Mouse (Mus musculus): ENCODE measurements around the gene Elfn1. TPM values are rescaled to one million over a fixed set of nuclear protein-coding genes. Genes with fewer than 3 reads are reported as not detected.

Gene Elfn1
- polyA plus RNA-seq, 1 experiment from 2014 or later = 5.1 TPM

DNA sequence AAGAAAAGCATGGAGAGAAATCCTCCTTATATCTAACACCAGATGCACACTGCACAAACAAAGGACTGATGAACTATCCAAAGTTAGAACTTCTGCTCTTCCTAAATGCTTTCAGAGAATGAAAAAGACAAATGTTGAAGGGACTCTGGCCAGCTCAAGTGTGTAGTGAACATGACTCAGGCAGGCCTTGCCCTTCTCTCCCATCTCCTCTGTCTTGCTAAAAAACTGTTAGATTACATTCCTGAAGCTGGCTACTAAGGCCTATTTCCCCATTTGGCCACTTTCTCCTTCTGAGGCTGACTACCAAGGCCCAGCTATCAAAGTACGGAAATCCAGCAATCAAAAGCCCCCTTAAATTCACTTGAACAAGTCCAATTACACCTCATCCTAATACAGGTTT is 111.9 kb downstream of the Elfn1 start:
- H3K4me3 ChIP-seq (ENCODE audit: low read depth, low read length) = no peak overlapping the region
- WGBS = 96% methylated on average over 1 of the region's 1 CpGs
- H3K4me1 ChIP-seq (ENCODE audit: control insufficient read depth, insufficient read depth, low read length) = peaks cover 12% of the 10 kb centered on the region
- H3K27me3 ChIP-seq (ENCODE audit: control insufficient read depth, insufficient read depth, low read length) = no peaks in the 10 kb centered on the region
- no peak overlapping the region for H3K27ac ChIP-seq (ENCODE audit: low read depth, low read length)
- H3K9ac ChIP-seq (replicated peaks; ENCODE audit: low read depth, low read length) = no peak overlapping the region
- no peak overlapping the region for H3K4me2 ChIP-seq (ENCODE audit: low read depth, low read length)
- H3K36me3 ChIP-seq (ENCODE audit: control insufficient read depth, insufficient read depth, low read length) = no peaks in the 10 kb centered on the region
- H3K9me3 ChIP-seq (ENCODE audit: control insufficient read depth, low read length) = no peaks in the 10 kb centered on the region
- no peak for ATAC-seq (ENCODE audit: low read depth)

DNA sequence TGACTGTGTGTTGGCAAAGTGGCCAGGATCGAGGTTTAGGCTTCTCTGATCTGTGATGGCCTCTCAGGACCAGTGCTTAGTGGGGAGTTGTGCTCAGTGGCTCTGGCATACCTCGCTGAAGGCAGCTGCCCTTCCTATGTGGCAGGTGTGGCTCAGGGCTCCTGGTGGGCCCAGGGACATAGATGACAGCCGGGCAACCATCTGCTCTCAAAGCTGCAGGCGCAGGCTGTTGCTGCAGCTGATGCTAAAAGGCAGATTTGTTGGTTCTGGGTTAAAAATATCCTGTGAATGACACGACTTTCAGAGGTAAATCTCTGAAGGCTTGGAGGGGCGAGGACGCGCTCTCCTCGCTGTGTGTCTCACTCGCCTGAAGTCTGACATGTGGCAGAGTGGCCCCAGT is 114.0 kb downstream of the Elfn1 start:
- ATAC-seq (ENCODE audit: low read depth) = no peak
- H3K9me3 ChIP-seq (ENCODE audit: control insufficient read depth, low read length) = no peaks in the 10 kb centered on the region
- peaks cover 12% of the 10 kb centered on the region for H3K4me1 ChIP-seq (ENCODE audit: control insufficient read depth, insufficient read depth, low read length)
- H3K4me3 ChIP-seq (ENCODE audit: low read depth, low read length) = no peak overlapping the region
- 61% methylated on average over 10 of the region's 10 CpGs for WGBS
- H3K9ac ChIP-seq (replicated peaks; ENCODE audit: low read depth, low read length) = no peak overlapping the region
- H3K36me3 ChIP-seq (ENCODE audit: control insufficient read depth, insufficient read depth, low read length) = no peaks in the 10 kb centered on the region
- H3K27me3 ChIP-seq (ENCODE audit: control insufficient read depth, insufficient read depth, low read length) = no peaks in the 10 kb centered on the region
- H3K4me2 ChIP-seq (ENCODE audit: low read depth, low read length) = no peak overlapping the region
- no peak overlapping the region for H3K27ac ChIP-seq (ENCODE audit: low read depth, low read length)

DNA sequence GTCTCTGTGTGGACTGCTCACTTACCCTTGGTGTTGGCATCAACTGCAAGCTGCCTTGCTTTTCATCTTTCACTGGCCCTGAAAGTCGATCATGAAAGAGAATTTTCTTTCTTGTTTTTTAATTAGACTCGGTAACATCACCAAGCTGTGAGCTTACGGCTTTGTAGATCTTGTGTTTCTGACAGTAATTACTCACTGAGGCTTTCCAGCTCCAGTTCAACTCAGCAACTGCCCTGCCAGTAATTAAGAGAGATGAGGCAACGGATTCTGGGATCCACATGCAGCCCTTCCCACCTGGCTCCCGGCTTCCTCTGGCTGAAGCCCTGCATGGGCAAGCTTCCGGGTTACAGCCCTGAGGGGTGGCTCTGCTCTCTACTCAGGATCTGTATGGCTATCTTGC is 115.1 kb downstream of the Elfn1 start:
- Histone ChIP-seq H3K4me2 (ENCODE audit: low read depth, low read length) (no peak overlapping the region), H3K27ac (ENCODE audit: low read depth, low read length) (no peak overlapping the region; the same call in 1 of the 2 replicates), H3K9me3 (ENCODE audit: control insufficient read depth, low read length) (no peaks in the 10 kb centered on the region), H3K4me3 (ENCODE audit: low read depth, low read length) (no peak overlapping the region), H3K4me1 (ENCODE audit: control insufficient read depth, insufficient read depth, low read length) (peaks cover 12% of the 10 kb centered on the region), H3K27me3 (ENCODE audit: control insufficient read depth, insufficient read depth, low read length) (no peaks in the 10 kb centered on the region), H3K9ac (replicated peaks; ENCODE audit: low read depth, low read length) (no peak overlapping the region), H3K36me3 (ENCODE audit: control insufficient read depth, insufficient read depth, low read length) (no peaks in the 10 kb centered on the region)
- no peak for ATAC-seq (ENCODE audit: low read depth)
- WGBS = 67% methylated on average over 6 of the region's 6 CpGs

DNA sequence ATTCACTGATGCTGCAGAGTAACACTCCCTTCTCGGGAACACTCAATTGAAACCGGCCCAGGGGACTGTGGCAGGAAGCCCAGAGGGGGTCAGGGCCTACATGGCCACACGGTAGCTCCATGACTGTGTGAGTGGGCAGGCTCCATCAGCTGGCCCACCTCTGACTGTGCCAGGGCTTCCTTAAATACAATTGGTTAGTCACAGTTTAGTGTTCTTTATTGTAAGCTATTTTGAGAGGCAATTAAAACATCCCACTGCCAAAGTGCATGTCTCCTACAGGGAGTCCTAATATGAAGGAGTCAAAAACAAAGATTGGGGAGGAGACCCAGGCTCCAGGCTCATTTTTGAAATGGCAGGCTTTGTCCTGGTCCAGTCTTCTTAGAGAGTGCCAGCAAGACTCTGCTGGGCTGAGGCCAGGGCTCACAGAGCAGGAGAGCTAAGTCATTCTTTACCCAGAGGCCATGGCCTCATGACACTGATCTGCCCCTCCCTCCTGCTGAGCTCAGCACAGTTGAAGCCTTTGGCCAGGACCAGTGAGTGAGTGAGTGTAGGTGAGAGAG is 116.3 kb downstream of the Elfn1 start:
- H3K27me3 ChIP-seq (ENCODE audit: control insufficient read depth, insufficient read depth, low read length) = no peaks in the 10 kb centered on the region
- peaks cover 12% of the 10 kb centered on the region for H3K4me1 ChIP-seq (ENCODE audit: control insufficient read depth, insufficient read depth, low read length)
- H3K9me3 ChIP-seq (ENCODE audit: control insufficient read depth, low read length) = no peaks in the 10 kb centered on the region
- H3K4me2 ChIP-seq (ENCODE audit: low read depth, low read length) = no peak overlapping the region
- 14% methylated on average over 3 of the region's 3 CpGs for WGBS
- no peak overlapping the region for H3K27ac ChIP-seq (ENCODE audit: low read depth, low read length)
- no peak overlapping the region for H3K4me3 ChIP-seq (ENCODE audit: low read depth, low read length)
- no peaks in the 10 kb centered on the region for H3K36me3 ChIP-seq (ENCODE audit: control insufficient read depth, insufficient read depth, low read length)
- ATAC-seq (ENCODE audit: low read depth) = peak; percentile 79
- H3K9ac ChIP-seq (replicated peaks; ENCODE audit: low read depth, low read length) = no peak overlapping the region

Other genes starting within 250 kb of the Elfn1 start
- 9.1 and 9.4 TPM in 2 replicates for gene Micall2, start 171.6 kb upstream of the Elfn1 start, polyA plus RNA-seq (2014; fragmentation: Nextera tagmentation; extraction: Ambion mirVana)
- gene Ints1, start 132.3 kb upstream of the Elfn1 start, polyA plus RNA-seq (2014; fragmentation: Nextera tagmentation; extraction: Ambion mirVana) = 35.4 and 39.6 TPM in 2 replicates
- 5.7 and 8.9 TPM in 2 replicates for gene Mafk, start 116.4 kb upstream of the Elfn1 start, polyA plus RNA-seq (2014; fragmentation: Nextera tagmentation; extraction: Ambion mirVana)
- 0.23 TPM in 1 of 2 replicates, not detected in the other for gene Tmem184a, start 88.0 kb upstream of the Elfn1 start, polyA plus RNA-seq (2014; fragmentation: Nextera tagmentation; extraction: Ambion mirVana)
- not detected in 2 replicates for gene Gm26938, start 81.5 kb upstream of the Elfn1 start, polyA plus RNA-seq (2014; fragmentation: Nextera tagmentation; extraction: Ambion mirVana)
- gene Psmg3, start 81.1 kb upstream of the Elfn1 start, polyA plus RNA-seq (2014; fragmentation: Nextera tagmentation; extraction: Ambion mirVana) = 71.1 TPM in 2 replicates

Data from neural tube, embryonic 14.5 days (tissue).